Mouse (Mus musculus) adrenal gland, adult 18-20 months (tissue): ENCODE measurements around the gene Tbc1d10a. TPM values are rescaled to one million over a fixed set of nuclear protein-coding genes. Genes with fewer than 3 reads are reported as not detected.

Experiments
- DNase-seq, 2 experiments: peaks; one replicate each; pipeline ENCODE4 v3.0.0; 2021 to 2022; ENCODE audit warnings: low spot score in 2 of 2
- total RNA-seq, 2 experiments: library from RNA; stranded (reverse); gene quantifications; 1 replicate in 1 of 2; 2 replicates in 1 of 2; pipeline ENCODE4 v1.2.3; 2021

The Tbc1d10a gene
- total RNA-seq, 2 experiments from 2014 or later = 14.8 to 23.3 TPM

DNA sequence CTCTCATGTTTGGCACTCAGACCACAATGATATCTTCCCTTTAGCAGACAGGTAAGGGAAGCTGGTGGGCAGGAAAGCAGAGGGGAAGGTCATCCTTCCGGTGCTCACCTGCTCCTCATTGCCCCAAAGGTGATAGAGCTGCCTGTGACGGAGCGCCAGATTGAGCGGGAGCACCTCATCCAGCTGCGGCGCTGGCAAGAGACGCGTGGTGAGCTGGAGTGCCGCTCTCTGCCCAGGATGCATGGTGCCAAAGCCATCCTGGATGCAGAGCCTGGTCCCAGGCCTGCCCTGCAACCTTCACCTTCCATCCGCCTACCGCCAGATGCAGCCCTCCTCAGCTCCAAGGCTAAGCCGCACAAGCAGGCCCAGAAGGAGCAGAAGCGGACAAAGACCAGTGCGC is 28.0 kb downstream of the Tbc1d10a start:
- no peak for DNase-seq

DNA sequence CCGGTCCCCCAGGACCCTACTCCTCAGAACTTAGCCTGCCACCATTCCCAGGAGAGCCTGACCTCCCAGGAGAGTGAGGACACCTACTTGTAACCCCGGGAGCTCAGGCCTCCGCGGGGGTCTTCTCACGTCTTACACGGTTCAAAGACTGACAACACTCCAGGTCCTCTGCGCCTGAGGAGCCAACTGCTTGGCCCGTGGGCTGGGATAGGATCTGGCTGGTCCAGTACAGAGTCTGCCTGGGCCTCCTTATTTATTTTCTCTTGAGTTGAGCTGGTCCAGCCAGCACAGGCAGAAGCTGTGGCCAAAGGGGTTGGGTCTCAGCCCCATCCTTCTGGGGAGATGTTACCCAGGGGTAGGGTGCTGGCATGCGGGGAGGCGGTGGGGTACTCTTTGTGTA is 28.5 kb downstream of the Tbc1d10a start:
- no peak for DNase-seq

DNA sequence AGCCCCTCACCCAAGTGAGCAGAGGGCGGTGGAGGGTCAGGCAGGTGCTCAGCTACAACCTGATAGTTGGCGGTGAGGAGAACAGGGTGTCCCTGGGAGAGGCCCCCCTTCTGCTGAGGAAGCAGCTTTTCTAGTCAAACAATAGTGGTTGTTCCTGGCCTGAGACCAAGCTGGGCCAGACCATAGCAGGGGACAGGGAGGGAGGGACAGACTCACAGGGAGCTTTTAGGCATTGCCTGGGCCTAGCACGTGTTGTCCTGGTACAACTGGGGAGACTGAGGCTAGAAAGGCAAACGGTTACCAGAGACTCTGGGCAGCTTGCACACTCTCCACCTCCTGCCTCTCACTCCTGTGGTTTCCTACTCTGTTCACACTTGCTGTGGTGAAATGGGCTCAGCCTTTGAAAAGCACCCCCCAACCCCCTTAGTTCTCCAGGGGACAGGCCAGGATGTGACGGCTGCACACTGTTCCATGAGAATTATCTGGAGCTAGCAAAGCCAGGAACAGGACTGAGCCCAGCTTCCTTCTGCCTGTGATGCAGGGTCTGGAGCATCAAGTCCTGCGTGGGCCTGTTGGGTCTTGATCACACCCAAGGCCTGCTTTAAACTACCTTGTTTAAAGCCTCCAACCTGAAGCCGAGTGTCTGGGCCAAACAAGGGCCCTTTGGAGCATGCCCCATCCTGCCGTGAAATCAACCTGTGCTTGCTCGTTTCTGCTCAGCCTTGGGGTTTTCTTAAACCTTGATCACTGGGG is 29.8 kb downstream of the Tbc1d10a start:
- no peak for DNase-seq

DNA sequence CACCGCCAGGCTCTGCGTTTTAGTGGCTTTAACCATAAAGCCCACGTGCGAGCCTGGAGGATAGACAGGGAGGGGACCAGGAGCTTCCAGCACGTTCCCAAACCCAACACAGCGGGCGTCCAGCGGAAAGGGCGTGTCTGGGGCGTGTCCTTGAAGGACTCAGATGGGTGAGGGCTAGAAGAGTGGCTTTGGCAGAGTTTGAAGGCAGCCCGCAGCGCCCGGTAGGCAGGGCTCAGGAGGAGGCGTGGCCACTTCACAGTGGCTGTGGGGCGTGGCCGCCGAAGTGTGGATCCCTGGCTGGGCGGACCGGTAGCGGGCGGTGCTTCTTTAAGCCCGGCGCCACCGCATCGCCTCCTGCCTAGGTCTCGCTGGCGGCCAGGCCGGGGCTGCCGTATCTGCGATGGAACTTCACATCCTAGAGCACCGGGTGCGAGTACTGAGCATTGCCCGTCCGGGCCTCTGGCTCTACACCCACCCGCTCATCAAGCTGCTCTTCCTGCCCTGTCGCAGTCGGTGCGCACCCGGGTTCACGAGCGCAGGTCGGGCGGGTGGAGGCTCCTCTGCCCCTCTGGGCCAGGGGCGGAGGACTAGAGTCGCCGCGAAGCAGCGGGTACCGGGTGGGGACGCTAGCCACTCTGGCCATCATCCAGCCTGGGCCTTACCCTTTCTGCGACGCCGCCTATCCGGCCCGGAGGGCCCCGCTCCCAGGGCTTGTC is 31.5 kb downstream of the Tbc1d10a start, which contains the start of gene Castor1:
TSS of gene Castor1 (plus strand) at position 312 of the 716 bp plus-strand sequence.
- DNase-seq = peak; percentile 83 to 85

DNA sequence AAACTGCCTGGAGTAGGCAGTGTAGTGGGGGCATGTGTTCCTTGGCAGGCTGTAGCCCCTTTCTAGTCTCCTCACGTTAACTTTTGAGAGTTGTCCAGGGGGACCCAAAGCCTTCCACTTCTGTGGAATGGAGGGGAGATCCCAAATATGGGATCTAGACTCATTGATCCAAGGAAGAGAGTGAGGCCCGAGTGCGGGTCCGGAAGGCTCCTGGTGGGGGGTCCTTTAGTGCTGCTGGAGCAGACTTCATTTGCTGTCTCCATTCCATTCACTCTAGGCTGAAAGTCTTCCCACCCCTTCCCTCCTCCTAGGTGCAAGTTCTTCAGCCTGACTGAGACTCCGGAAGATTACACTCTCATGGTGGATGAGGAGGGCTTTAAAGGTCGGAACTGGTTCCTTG is 32.0 kb downstream of the Tbc1d10a start:
- no peak for DNase-seq

DNA sequence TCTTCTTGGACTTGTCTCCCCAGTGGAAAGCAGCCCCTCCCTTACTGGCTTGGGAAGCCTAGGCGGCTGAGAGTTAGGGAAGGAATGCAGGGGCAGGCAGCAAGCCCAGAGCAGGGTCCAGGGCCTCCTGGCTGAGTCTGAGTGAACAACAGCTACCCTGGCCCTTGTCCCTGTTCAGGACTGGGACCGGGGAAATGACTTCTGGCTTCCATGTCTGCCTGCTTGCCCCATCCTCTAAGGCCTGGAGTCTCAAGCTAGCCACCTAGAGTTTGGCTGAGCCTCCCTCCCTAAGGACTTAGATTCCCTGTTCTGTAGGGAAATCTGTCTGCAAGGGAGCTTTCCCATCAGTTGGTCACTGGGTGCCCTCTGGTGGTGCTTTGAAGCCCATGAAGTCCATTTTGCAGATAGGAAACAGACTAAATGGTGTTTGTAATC is 32.7 kb downstream of the Tbc1d10a start:
- peak; percentile 63 to 69 for DNase-seq

DNA sequence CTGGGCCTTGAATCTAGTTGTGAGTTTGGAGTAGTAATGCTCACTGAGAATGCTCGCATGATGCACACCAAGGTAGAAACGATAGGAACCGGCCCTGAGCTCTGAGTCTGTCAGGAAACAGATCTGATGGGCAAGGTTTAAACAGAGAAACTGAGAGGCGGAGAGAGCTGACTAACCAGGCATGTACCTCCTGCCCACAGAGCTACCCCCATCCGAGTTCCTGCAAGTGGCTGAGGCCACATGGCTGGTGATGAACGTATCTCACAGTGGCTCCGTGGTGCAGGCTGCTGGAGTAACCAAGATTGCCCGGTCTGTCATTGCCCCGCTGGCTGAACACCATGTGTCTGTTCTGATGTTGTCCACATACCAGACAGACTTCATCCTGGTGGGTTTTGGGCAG is 33.3 kb downstream of the Tbc1d10a start:
- DNase-seq = no peak

DNA sequence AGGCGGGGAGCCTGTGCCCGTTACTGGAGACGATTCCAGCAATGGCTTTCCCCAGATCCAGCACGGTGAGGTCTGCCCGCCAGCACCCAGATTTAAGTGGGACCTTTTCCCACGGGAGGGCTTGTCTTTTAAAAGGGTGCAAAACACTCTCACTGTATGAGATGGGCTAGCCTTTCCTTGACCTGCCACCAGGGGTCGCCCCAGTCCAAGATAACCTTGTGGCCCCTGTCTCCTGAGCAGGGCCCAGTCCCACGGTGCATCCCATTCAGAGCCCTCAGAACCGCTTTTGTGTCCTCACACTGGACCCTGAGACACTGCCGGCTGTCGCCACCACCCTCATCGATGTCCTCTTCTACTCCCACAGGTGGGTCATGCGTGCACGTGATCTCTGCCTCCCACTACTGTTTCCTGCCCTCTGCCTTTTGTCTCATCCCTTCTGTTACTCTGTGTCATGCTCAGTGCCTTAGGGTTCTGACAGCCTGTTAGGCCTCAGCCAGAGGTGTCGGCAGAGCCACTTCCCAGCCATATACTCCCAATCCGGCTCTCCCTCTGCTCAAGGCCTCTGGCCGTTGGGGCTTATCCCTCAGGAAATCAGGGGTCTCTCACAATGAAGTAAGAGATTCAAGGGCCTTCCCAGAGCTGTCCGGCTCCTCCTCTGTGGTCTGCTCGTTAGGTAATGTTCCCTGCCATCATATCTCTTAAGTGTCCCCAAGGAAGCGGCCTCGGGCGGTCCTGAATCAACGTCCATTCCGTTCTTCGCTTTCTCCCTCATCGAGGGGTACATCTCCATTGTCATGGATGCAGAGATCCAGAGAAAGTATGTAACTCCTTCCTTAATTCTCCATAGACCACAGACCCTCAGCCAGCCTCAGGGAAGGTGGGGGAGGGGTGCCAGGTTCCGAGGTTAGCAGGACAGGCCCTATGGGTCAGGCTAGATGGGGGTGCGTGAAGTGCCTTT is 34.1 kb downstream of the Tbc1d10a start:
- peak; percentile 84 to 89 for DNase-seq

DNA sequence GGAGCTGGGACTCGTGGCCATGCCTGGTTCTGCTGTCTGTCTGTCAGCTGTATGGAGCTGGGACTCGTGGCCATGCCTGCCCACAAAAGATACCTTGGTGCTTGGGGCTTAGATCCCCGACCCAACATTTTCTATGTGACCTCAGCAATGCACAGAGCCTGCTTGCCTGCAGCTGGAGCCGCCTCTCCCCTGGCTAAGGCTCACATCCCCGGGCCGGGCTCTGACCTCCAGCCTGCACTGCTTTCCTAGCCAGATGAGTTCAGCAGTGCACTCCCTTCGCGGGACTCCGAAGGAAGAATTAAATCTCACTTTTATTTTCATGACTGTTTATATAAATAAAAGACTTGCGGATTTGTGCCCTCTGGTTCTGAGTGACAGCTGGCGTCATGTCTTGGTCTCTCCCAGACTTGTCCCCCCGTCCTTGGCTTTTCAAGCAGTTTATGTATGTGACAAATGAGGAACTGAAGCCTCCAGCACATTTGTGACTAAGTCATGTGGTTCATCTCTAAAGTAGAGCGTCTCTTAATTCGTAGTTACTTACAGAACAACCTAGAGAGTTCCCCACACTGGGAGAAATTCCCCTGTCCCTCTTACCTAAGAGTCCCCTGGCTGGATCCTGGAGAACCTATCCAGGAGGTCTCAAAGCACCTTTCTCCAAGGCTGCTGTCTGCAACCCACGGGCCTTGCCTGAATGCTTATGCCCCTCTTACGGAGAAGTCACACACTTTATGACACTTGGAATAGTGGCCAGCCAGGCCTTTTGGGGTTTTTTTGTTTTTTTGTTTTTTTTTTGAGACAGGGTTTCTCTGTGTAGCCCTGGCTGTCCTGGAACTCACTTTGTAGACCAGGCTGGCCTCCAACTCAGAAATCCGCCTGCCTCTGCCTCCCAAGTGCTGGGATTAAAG is 35.7 kb downstream of the Tbc1d10a start:
- DNase-seq = no peak

DNA sequence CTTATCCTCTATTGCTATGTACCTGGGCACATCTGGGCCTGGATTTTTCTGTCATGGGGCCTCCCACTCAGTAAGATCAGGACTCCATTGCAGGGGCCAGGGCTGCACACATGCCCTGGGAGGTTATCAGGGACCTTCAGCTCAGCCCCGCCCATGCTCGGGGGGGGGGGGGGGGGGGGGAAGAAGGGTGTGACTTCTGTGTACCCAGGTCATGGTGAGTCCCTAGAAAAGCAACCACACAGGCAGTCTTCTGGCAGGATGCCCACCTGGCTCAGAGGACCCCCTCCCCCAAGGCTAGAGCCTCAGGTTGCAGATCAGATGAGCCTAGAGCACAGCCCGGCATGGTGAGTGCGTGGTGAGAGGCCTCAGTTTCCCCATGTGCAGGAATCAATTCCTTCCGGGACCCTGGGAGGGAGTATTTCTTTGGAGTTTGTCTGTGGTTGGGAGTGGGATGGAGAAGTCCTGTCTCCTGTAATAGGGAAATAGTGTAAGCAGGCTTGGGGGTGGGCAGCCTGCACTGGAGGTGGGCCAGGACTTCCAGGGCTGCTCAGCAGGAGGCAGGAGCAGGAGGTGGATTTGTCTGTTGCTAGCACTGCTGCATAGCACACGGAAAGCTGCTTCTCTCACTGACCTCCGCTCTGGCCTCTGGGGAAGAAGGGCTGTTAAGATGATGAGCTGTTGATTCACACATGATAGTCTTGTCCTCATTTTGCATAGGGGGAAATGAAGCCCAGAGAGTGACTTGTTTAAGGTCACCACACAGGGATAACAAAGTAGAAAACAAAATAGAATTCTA is 37.0 kb downstream of the Tbc1d10a start:
- no peak for DNase-seq

DNA sequence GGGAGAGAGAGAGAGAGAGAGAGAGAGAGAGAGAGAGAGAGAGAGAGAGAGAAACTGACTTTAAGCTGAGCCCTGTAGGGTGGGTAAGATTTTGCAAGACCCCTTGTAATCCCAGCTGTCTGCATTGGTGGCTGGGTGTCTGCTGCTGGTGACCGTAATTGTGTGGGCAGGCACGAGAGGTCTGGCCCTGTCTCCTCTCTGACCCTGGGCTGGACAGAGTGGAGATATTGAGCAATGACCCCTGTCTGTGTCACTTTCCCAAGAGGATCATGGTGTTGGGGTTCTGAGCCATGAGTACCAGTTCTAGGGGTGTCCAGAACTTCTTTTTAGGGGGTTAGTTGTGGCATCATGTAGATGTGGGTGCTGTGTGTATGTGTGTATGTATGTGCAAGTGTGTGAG is 37.6 kb downstream of the Tbc1d10a start:
- no peak for DNase-seq

DNA sequence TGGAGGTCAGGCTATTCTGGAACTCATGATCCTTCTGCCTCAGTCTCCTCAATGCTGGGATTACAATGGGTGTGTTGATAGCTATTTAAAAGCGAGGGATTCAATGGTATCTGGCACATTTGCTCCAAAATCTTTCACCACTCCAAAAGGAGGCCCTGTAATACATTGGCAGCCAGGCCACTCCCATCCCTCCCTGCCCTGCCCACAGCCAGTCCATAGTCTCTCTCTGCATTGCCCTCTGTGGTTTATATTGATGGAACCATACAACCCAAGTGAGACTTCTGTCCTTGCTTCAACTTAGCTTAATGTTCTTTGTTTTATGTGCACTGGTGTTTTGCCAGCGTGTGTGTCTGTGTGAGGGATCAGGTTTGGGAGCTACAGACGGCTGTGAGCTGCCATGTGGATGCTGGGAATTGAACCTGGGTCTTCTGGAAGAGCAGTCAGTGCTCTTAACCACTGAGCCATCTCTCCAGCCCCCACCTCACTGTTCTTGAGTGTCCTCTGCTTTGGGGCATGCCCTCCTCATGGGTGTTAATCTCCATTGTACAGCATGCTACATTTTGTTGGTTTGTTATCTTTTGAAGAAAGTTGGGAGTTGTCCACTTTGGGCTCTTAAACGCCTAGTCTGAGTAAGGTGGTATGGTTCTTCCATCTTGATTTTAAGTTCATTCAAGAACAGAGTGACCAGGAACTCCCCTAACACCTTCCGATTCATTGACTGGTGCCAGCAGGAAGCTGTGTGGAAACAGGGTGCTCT is 40.2 kb downstream of the Tbc1d10a start:
- no peak for DNase-seq

DNA sequence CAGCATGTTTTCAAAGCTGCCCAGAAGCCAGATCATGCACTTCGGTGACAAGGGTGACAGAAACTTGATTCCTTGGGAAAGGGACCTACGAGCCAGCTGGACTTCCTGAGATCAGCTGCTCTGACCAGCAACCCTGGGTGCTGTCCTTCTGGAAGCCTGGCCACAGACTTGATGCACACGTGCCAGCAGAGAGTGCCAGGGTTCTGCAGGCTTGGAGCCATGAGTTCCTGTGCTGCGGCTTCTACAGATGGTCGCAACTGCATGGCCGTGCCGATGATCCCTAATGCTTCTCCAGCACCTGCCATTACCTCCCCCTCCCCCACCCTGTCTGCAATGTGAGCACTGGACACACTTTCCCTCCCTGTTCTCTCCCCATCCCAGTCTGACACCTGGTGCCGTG is 41.9 kb downstream of the Tbc1d10a start:
- DNase-seq = peak in 1 of 2 experiments; percentile 22

DNA sequence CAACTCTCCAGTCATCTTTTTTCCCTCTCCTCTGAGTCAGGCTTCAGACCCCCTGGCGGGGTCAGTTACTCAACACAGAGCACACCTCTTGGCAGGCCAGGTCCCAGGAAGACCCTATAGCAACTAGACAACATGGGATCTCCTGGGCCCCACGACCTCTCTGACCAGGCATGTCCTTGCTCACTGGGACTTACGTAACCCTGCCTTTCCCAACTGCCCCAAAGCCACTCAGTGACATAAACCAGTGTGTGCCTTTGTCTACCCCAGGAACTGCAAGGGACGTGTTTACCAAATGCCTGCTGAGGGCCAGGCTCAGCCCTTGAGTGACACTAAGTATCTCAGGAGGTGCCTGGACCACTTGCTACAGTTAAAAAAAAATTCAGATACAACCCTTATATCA is 43.3 kb downstream of the Tbc1d10a start:
- DNase-seq = peak in 1 of 2 experiments; percentile 15

DNA sequence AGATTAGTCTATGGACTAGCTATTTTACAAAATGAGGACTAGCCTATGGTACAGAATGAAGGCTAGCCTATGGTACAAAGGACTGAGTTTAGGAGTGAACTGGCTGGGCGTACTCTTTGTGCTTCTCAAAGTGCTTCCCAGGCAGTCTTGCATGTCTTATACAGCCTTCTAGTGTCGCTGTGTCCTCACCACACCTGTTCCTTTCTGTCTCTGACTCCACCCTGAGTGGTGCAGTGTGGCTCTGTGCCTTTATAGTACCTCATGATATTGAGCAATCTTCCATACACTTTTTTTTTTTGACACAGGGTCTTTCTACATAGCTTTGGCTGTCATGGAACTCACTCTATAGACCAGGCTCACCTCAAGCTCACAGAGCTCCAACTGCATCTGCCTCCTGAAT is 44.8 kb downstream of the Tbc1d10a start:
- no peak for DNase-seq

DNA sequence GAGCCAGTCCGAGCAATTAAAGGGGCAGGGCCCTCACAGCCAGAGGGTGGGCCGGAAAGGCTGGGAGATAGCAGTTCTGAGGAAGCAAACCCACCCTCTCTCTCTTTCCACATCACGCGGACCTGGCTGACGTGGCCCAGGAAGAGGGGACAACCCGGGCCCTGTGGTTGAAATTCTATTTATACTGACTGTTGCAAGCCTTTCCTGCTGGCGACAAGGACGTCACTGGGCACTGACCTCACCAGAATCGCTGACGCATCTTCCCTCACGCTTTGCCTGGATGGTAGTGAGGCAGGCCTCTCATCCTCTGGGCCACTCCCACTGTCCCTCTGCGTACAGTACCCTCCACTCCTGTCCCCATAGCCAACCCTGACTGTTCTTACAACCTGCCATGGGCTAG is 46.1 kb downstream of the Tbc1d10a start:
- no peak for DNase-seq

DNA sequence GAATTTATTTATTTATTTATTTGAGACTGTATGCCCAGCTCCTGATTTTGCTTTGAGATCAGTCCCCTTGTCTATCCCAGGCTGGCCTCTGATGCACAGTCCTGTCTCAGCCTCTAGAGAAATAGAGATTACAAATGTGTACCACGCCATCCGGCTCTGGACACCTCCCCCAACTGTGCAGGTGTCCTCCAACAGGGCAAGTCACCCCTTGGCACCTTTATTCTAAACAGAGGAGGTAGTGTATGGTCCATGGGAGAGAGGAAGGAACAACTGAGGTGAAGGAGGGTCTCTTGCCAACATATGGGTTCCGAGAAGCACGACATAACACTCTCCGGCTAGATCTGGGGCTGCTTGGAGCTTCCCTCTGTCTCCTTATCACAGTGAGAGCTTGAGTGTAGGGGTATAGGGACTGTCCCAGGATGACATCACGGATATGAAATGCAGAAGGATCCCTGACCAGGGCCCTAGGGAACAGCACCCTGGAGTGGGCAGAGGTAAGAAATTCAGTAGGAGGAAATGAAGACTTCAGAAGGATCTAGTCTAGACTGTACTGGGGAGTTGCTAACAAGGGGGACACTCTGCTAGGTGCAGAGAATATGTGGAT is 48.6 kb downstream of the Tbc1d10a start:
- no peak for DNase-seq
